Mouse (Mus musculus): ENCODE measurements around the gene Crkl.

- TF ChIP-seq CTCF (IDR thresholded peaks at IDR 0.05; ENCODE audit: low read depth), result no peak
- TF ChIP-seq EP300 (optimal IDR thresholded peaks at IDR 0.05), result no peak
Measured at GRCm38 (mm10) chr16:17475326-17475725, 23.5 kb downstream of the Crkl start.

Measured in stomach, postnatal 0 days (tissue).